Mouse (Mus musculus) myocyte (in vitro differentiated cells): Measurements from ENCODE around the gene Cntn4.

Source experiments
- CEBPB ChIP-seq: IDR thresholded peaks from 2 replicates; pipeline ENCODE4 v1.6.1; 2011; ENCODE audit warnings: mild to moderate bottlenecking, moderate library complexity; ENCODE audit not compliant: poor library complexity, insufficient read depth, severe bottlenecking
- E2F4 ChIP-seq: IDR thresholded peaks from one replicate; pipeline ENCODE4 v1.6.1; 2011; ENCODE audit warnings: mild to moderate bottlenecking, control low read depth, moderate library complexity; ENCODE audit not compliant: insufficient read depth
- MAX ChIP-seq: IDR thresholded peaks from one replicate; pipeline ENCODE4 v1.6.1; 2011; ENCODE audit warnings: low read depth, mild to moderate bottlenecking, control low read depth
- MYOD1 ChIP-seq, 3 experiments: IDR thresholded peaks; one replicate each; pipeline ENCODE4 v1.6.1; 2011; ENCODE audit warnings: control low read depth in 2 of 3, low read depth in 2 of 3, mild to moderate bottlenecking in 2 of 3, moderate library complexity in 1 of 3; ENCODE audit not compliant: insufficient read length in 2 of 3, control insufficient read depth in 1 of 3
- MYOG ChIP-seq, 3 experiments: IDR thresholded peaks; one replicate each; pipeline ENCODE4 v1.6.1; 2011; ENCODE audit warnings: control low read depth in 2 of 3, low read depth in 2 of 3, mild to moderate bottlenecking in 2 of 3; ENCODE audit not compliant: insufficient read length in 2 of 3, control insufficient read depth in 1 of 3, insufficient read depth in 1 of 3
- POLR2A ChIP-seq: IDR thresholded peaks from one replicate; pipeline ENCODE4 v1.6.1; 2011; ENCODE audit warnings: low read depth, mild to moderate bottlenecking, control low read depth, moderate library complexity; ENCODE audit not compliant: insufficient read length
- POLR2AphosphoS2 ChIP-seq: IDR thresholded peaks from one replicate; pipeline ENCODE4 v1.6.1; 2011; ENCODE audit warnings: low read depth, control low read depth; ENCODE audit not compliant: insufficient read length
- REST ChIP-seq: IDR thresholded peaks from one replicate; pipeline ENCODE4 v1.6.1; 2011; ENCODE audit warnings: mild to moderate bottlenecking, control low read depth, moderate library complexity; ENCODE audit not compliant: insufficient read depth, insufficient read length
- SRF ChIP-seq: IDR thresholded peaks from one replicate; pipeline ENCODE4 v1.6.1; 2011; ENCODE audit warnings: low read depth; ENCODE audit not compliant: control insufficient read depth, insufficient read length
- TCF12 ChIP-seq: IDR thresholded peaks from one replicate; pipeline ENCODE4 v1.6.1; 2011; ENCODE audit warnings: mild to moderate bottlenecking, control low read depth; ENCODE audit not compliant: poor library complexity, insufficient read depth, severe bottlenecking
- TCF3 ChIP-seq: IDR thresholded peaks from one replicate; pipeline ENCODE4 v1.6.1; 2011; ENCODE audit warnings: low read depth, control low read depth; ENCODE audit not compliant: insufficient read length
- USF1 ChIP-seq: IDR thresholded peaks from one replicate; pipeline ENCODE4 v1.6.1; 2011; ENCODE audit warnings: low read depth, mild to moderate bottlenecking, control low read depth, moderate library complexity

- TF ChIP-seq POLR2A (no peak), MAX (no peak), TCF12 (no peak), SRF (no peak), POLR2AphosphoS2 (no peak), E2F4 (no peak), MYOD1 (IDR thresholded peaks at IDR 0.05; ENCODE audit: control insufficient read depth in 1 of 3, insufficient read length in 2 of 3, low read depth in 2 of 3) (no peak), CEBPB (no peak), TCF3 (no peak), USF1 (no peak), REST (no peak), MYOG (IDR thresholded peaks at IDR 0.05; ENCODE audit: control insufficient read depth in 1 of 3, insufficient read depth in 1 of 3, insufficient read length in 2 of 3, low read depth in 2 of 3) (no peak)
These were observed 559.8 kb downstream of the Cntn4 start for GRCm38 (mm10) chr6:106237046-106237948.
